ENCODE assay signal across 8 mouse cellular contexts in the genomic region with DNA sequence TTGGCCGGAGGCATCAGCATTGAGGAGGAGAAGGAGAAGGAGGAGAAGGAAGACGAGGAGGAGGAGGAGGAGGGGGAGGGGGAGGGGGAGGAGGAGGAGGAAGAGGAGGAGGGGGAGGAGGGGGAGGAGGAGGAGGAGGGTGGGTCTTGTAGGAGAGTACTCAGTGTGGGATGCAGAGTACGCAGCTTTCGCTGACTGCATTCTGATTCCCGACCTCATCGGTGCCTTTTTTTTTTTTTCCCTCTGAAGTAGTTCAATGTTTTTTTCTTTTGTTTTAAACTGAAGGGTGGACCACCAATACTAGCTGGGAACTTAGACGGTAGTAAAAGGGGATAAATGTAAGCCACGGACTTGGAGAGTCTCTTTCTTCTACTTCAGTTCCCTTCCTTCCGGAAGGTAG. TPM values are rescaled to one million over a fixed set of nuclear protein-coding genes. Genes with fewer than 3 reads are reported as not detected.
DNase-seq lines count a peak whose midpoint lies in the region; ATAC-seq and TF ChIP-seq lines count a peak whose summit lies in the region.

No protein-coding gene starts in this region.

- H3K27me3 ChIP-seq in heart, embryonic 14.5 days (ENCODE audit: control insufficient read depth, insufficient read depth, low read length) = peaks cover 30% of the 10 kb centered on the region
- H3K27me3 ChIP-seq in E14TG2a.4 (ENCODE audit: insufficient read depth, low read length) = peaks cover 76% of the 10 kb centered on the region
- peaks cover 62% of the 10 kb centered on the region for H3K27me3 ChIP-seq in hindbrain, embryonic 10.5 days (ENCODE audit: insufficient read depth, poor library complexity, severe bottlenecking)
- H3K27me3 ChIP-seq in liver, postnatal 0 days (ENCODE audit: insufficient read depth, low read length) = peaks cover 66% of the 10 kb centered on the region

- peak overlapping the region; percentile 95 for H3K4me2 ChIP-seq in heart, embryonic 14.5 days (ENCODE audit: low read length)
- peak overlapping the region; percentile 79 for H3K4me2 ChIP-seq in liver, postnatal 0 days (ENCODE audit: low read depth, low read length)

- intact Hi-C loops in heart, postnatal 14 days (cut with DNase I) = loop anchor here (5.0 to 10.0 kb wide), 6 partner anchors 450 to 1468 kb away; a partner anchor contains a TSS

- peaks cover 12 to 13% of the 10 kb centered on the region in 2 experiments for H3K4me1 ChIP-seq in heart, embryonic 14.5 days (ENCODE audit: control insufficient read depth in 2 of 2, insufficient read depth in 2 of 2, low read length in 2 of 2)
- peaks cover 50% of the 10 kb centered on the region for H3K4me1 ChIP-seq in E14TG2a.4 (replicated peaks; ENCODE audit: low read depth, low read length)
- peaks cover 50% of the 10 kb centered on the region for H3K4me1 ChIP-seq in hindbrain, embryonic 10.5 days (replicated peaks)
- H3K4me1 ChIP-seq in liver, postnatal 0 days (ENCODE audit: insufficient read depth) = peaks cover 20% of the 10 kb centered on the region

- H3K9me3 ChIP-seq in heart, embryonic 14.5 days (ENCODE audit: control insufficient read depth, low read length) = no peaks in the 10 kb centered on the region
- H3K9me3 ChIP-seq in E14TG2a.4 (ENCODE audit: low read length) = no peaks in the 10 kb centered on the region
- no peaks in the 10 kb centered on the region for H3K9me3 ChIP-seq in hindbrain, embryonic 10.5 days
- no peaks in the 10 kb centered on the region for H3K9me3 ChIP-seq in liver, postnatal 0 days (ENCODE audit: low read length)

- WGBS in heart, embryonic 14.5 days = 0% methylated on average over 7 of the region's 9 CpGs
- 2% methylated on average over 7 of the region's 9 CpGs for WGBS in hindbrain, embryonic 10.5 days
- WGBS in liver, postnatal 0 days (ENCODE audit: insufficient replicate concordance) = 4% methylated on average over 8 of the region's 9 CpGs

- peak overlapping the region; percentile 55 to 56 for H3K4me3 ChIP-seq in heart, embryonic 14.5 days (ENCODE audit: control insufficient read depth in 1 of 2, insufficient read depth in 1 of 2, low read depth in 1 of 2, low read length in 2 of 2)
- H3K4me3 ChIP-seq in E14TG2a.4 (replicated peaks; ENCODE audit: low read length) = peak overlapping the region; percentile 79
- H3K4me3 ChIP-seq in hindbrain, embryonic 10.5 days = peak overlapping the region; percentile 60
- H3K4me3 ChIP-seq in liver, postnatal 0 days (ENCODE audit: low read depth, low read length) = peak overlapping the region; percentile 40

- no peak for DNase-seq in heart, postnatal 14 days
- no peak for DNase-seq in hindbrain, embryonic 10.5 days (ENCODE audit: low spot score)
- DNase-seq in liver, postnatal 0 days = no peak
- DNase-seq in frontal cortex, adult 2 months (ENCODE audit: extremely low spot score in 1 of 2, low spot score in 1 of 2) = no peak
- DNase-seq in kidney, postnatal 10 days = no peak

- H3K36me3 ChIP-seq in heart, embryonic 14.5 days (ENCODE audit: control insufficient read depth, insufficient read depth, low read length) = no peaks in the 10 kb centered on the region
- H3K36me3 ChIP-seq in E14TG2a.4 (ENCODE audit: insufficient read depth, low read length) = no peaks in the 10 kb centered on the region
- H3K36me3 ChIP-seq in hindbrain, embryonic 10.5 days = no peaks in the 10 kb centered on the region
- H3K36me3 ChIP-seq in liver, postnatal 0 days (replicated peaks; ENCODE audit: insufficient read depth, low read length) = no peaks in the 10 kb centered on the region

- TF ChIP-seq CTCF in E14TG2a.4 (conservative IDR thresholded peaks at IDR 0.05; ENCODE audit: low read length) = no peak
- TF ChIP-seq CTCF in liver, postnatal 0 days (IDR thresholded peaks at IDR 0.05; ENCODE audit: low read depth) = no peak

- no peak for ATAC-seq in heart, embryonic 14.5 days (ENCODE audit: insufficient number of reproducible peaks, insufficient read depth, low FRiP score, low read depth)
- no peak for ATAC-seq in liver, postnatal 0 days
- no peak for ATAC-seq in activated CD4-positive, CD25-positive, alpha-beta regulatory T cell, adult 4 months

- peak overlapping the region; percentile 80 to 84 for H3K27ac ChIP-seq in heart, embryonic 14.5 days (replicated peaks in 1 of 2; ENCODE audit: control insufficient read depth in 1 of 2, insufficient read depth in 1 of 2, low read depth in 2 of 2, low read length in 2 of 2)
- peak overlapping the region; percentile 85 for H3K27ac ChIP-seq in hindbrain, embryonic 10.5 days
- no peak overlapping the region for H3K27ac ChIP-seq in liver, postnatal 0 days (ENCODE audit: low read depth)

- TF ChIP-seq EP300 in liver, postnatal 0 days (IDR thresholded peaks at IDR 0.05; ENCODE audit: low read depth) = no peak

- peak overlapping the region; percentile 75 for H3K9ac ChIP-seq in heart, embryonic 14.5 days (ENCODE audit: low read length)
- no peak overlapping the region for H3K9ac ChIP-seq in liver, postnatal 0 days (replicated peaks)

RNA-seq across cellular contexts. Expression of a gene that starts 3.2 kb away (rescaled TPM):
- 19.6 and 24.5 TPM in 2 replicates for polyA plus RNA-seq in heart, embryonic 14.5 days (2014; fragmentation: Nextera tagmentation; extraction: Ambion mirVana)
- 10 to 100 TPM; 35.3 to 44.0 TPM for total RNA-seq in heart, postnatal 14 days (2021)
- 20.4 and 23.3 TPM in 2 replicates for polyA plus RNA-seq in hindbrain, embryonic 10.5 days (2016; fragmentation: Nextera tagmentation; extraction: Ambion mirVana)
- polyA plus RNA-seq in liver, postnatal 0 days (2015; fragmentation: Nextera tagmentation; extraction: Ambion mirVana) = 1.3 TPM in 2 replicates
- not detected for polyA plus RNA-seq in activated CD4-positive, CD25-positive, alpha-beta regulatory T cell, adult 4 months (2017; shearing (Covaris generic))
- 19.2 and 24.3 TPM in 2 replicates for polyA plus RNA-seq in frontal cortex, adult 2 months (2012; rRNA removed)
